Mouse (Mus musculus) heart, adult 8-10 months (tissue): Measurements from ENCODE around the gene Morn4. TPM values are rescaled to one million over a fixed set of nuclear protein-coding genes. Genes with fewer than 3 reads are reported as not detected.

Experiments used
- DNase-seq: peaks from one replicate; pipeline ENCODE4 v3.0.0; 2022; ENCODE audit warnings: low spot score
- total RNA-seq, 4 experiments: library from RNA; stranded (reverse); gene quantifications; 2 replicates each; pipeline ENCODE4 v1.2.4; 2022

Gene Morn4
- total RNA-seq, 4 experiments from 2014 or later, result 2.2 to 4.0 (median 2.4) TPM

GRCm38 (mm10) chr19:42045269-42046102, 40.7 kb downstream of the Morn4 start, which contains the start of gene Hoga1:
TSS of gene Hoga1 (plus strand) at chr19:42045610.
- DNase-seq, result peak; percentile 81

- DNase-seq, result no peak
Observed at GRCm38 (mm10) chr19:42043988-42044387, 42.2 kb downstream of the Morn4 start.

- no peak for DNase-seq
Observed at GRCm38 (mm10) chr19:42038310-42038709, 47.8 kb downstream of the Morn4 start.

- no peak for DNase-seq
Observed at GRCm38 (mm10) chr19:42037167-42037702, 48.9 kb downstream of the Morn4 start.

GRCm38 (mm10) chr19:42036357-42036756, 49.8 kb downstream of the Morn4 start:
- DNase-seq, result no peak

- peak; percentile 84 for DNase-seq
Observed at GRCm38 (mm10) chr19:42035456-42036248, 50.5 kb downstream of the Morn4 start, which contains the start of gene Ankrd2. TSS of gene Ankrd2 (plus strand) at chr19:42036000.

- DNase-seq, result no peak
Observed at GRCm38 (mm10) chr19:42034881-42035455, 51.2 kb downstream of the Morn4 start.

GRCm38 (mm10) chr19:42034146-42034775, 51.9 kb downstream of the Morn4 start:
- DNase-seq, result no peak

- no peak for DNase-seq
Observed at GRCm38 (mm10) chr19:42033611-42034010, 52.5 kb downstream of the Morn4 start.

- no peak for DNase-seq
Observed at GRCm38 (mm10) chr19:42031112-42031511, 55.0 kb downstream of the Morn4 start.

- DNase-seq, result peak; percentile 84
Observed at GRCm38 (mm10) chr19:42026158-42026557, 60.0 kb downstream of the Morn4 start.

Other genes with a start within 250 kb of the Morn4 start
- gene Frat2, start 238.2 kb downstream of the Morn4 start, total RNA-seq, result 1 to 10 TPM; 2.2 to 4.6 (median 2.5) TPM
- 10 to 100 TPM; 16.4 to 18.7 (median 18.5) TPM for gene Rrp12, start 190.2 kb downstream of the Morn4 start, total RNA-seq
- gene Pgam1, start 174.4 kb downstream of the Morn4 start, total RNA-seq, result 100 to 1,000 TPM in 3 of 4 experiments, 10 to 100 TPM in 1; 94.6 to 149 (median 113) TPM
- gene Exosc1, start 152.9 kb downstream of the Morn4 start, total RNA-seq, result 10 to 100 TPM; 11.9 to 14.7 (median 13.7) TPM
- gene Zdhhc16, start 152.9 kb downstream of the Morn4 start, total RNA-seq, result 10 to 100 TPM; 12.4 to 14.1 (median 13.1) TPM
- gene Mms19, start 105.2 kb downstream of the Morn4 start, total RNA-seq, result 10 to 100 TPM; 16.0 to 23.9 (median 20.6) TPM
- gene Ubtd1, start 104.6 kb downstream of the Morn4 start, total RNA-seq, result 10 to 100 TPM; 15.9 to 18.2 (median 16.5) TPM
- gene Ankrd2, start 50.4 kb downstream of the Morn4 start, total RNA-seq, result under 1 TPM in 3 of 4 experiments, not detected in 1; 0.49 to 0.63 (median 0.53) TPM
- 1 to 10 TPM in 3 of 4 experiments, under 1 TPM in 1; 0.92 to 2.5 (median 1.5) TPM for gene Hoga1, start 40.7 kb downstream of the Morn4 start, total RNA-seq
- under 1 TPM in 2 of 4 experiments, not detected in 2; 0.22 to 0.31 TPM for gene 4933411K16Rik, start 34.1 kb downstream of the Morn4 start, total RNA-seq
- gene Pi4k2a, start 4.1 kb upstream of the Morn4 start, total RNA-seq, result 10 to 100 TPM; 17.7 to 23.2 (median 22.2) TPM
- gene Avpi1, start 42.7 kb upstream of the Morn4 start, total RNA-seq, result 10 to 100 TPM; 11.1 to 16.5 (median 13.6) TPM
- gene Marveld1, start 61.0 kb upstream of the Morn4 start, total RNA-seq, result 10 to 100 TPM; 19.4 to 22.3 (median 20.0) TPM
- 10 to 100 TPM; 16.8 to 25.4 (median 21.6) TPM for gene Zfyve27, start 77.6 kb upstream of the Morn4 start, total RNA-seq
- 10 to 100 TPM in 1 of 4 experiments, 1 to 10 TPM in 3; 5.6 to 11.1 (median 6.1) TPM for gene Sfrp5, start 115.9 kb upstream of the Morn4 start, total RNA-seq
- 1 to 10 TPM in 1 of 4 experiments, under 1 TPM in 3; 0.46 to 1.0 (median 0.75) TPM for gene Golga7b, start 161.2 kb upstream of the Morn4 start, total RNA-seq